Mouse (Mus musculus): ENCODE data around the gene Ccdc60. TPM values are rescaled to one million over a fixed set of nuclear protein-coding genes. Genes with fewer than 3 reads are reported as not detected.

Ccdc60 gene
- polyA plus RNA-seq, 1 experiment from 2014 or later = 1.3 TPM

DNA sequence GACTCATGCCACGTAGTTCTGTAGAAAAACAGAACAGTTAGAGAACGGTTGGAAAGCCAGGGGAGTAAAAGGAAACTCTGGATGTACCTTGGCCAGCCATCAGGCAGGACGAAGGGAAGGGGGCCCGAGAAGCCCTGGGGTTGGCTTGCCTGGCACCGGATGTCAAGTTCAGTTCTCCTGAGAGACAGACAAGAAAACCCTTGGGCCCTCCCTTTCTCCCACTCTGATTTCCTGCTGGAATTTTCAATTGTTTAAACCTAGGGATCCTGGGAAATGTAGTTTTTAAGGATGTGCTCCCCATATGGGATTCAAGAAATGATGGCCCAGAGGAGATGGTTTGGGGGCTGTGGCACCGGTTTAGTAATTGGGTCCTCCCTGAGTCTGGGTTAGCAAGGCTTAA, 60.4 kb downstream of the Ccdc60 start:
- WGBS = 75% methylated on average over 6 of the region's 6 CpGs
- no peak overlapping the region for H3K4me3 ChIP-seq (replicated peaks)
- H3K9ac ChIP-seq (replicated peaks) = no peak overlapping the region
- H3K9me3 ChIP-seq (replicated peaks) = no peaks in the 10 kb centered on the region
- peaks cover 11% of the 10 kb centered on the region; the same call in 1 of the 2 replicates for H3K4me1 ChIP-seq
- H3K4me2 ChIP-seq = no peak overlapping the region
- no peak overlapping the region for H3K27ac ChIP-seq (replicated peaks)
- ATAC-seq (ENCODE audit: low FRiP score) = no peak
- H3K36me3 ChIP-seq = no peaks in the 10 kb centered on the region
- peaks cover under 1% of the 10 kb centered on the region; the same call in 1 of the 2 replicates for H3K27me3 ChIP-seq (replicated peaks)

DNA sequence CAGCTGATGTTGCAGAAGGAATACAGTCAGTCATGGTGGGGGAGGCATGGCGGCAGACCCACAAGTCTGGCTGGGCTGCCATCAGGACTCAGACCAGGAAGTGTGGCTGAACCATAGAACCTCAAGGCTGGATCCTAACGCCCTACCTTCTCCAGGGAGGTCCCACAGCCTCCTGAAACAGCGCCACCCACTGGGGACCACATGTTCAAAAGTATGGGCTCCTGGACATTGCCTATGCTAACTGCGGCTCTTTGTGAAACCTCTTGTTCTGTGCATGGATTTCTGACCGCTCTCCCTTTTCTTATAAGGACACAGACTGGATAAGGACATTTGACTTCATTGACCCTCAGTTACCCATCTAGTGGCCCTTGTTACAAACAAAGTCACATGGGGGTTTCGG, 64.8 kb downstream of the Ccdc60 start:
- Histone ChIP-seq H3K27ac (replicated peaks) (no peak overlapping the region), H3K27me3 (replicated peaks) (no peaks in the 10 kb centered on the region), H3K36me3 (no peaks in the 10 kb centered on the region), H3K9me3 (replicated peaks) (no peaks in the 10 kb centered on the region), H3K9ac (replicated peaks) (no peak overlapping the region), H3K4me1 (no peaks in the 10 kb centered on the region), H3K4me3 (replicated peaks) (no peak overlapping the region), H3K4me2 (no peak overlapping the region)
- ATAC-seq (ENCODE audit: low FRiP score) = no peak
- 81% methylated on average over 6 of the region's 6 CpGs for WGBS

DNA sequence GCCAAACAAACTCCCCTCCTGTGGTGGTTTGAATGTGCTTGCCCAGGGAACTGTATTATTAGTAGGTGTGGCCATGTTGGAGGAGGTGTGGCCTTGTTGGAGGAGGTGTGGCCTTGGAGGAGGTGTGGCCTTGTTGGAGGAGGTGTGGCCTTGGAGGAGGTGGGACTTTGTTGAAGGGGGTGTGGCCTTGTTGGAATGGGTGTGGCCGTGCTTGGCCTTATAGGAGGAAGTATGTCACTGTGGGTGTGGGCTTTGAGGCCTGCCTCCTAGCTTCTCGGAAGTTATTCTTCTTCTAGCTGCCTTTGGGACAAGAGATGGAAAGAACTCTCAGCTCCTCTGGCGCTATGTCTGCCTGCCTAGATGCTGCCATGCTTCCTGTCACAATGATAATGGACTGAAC, 66.9 kb downstream of the Ccdc60 start:
- Histone ChIP-seq H3K36me3 (no peaks in the 10 kb centered on the region), H3K9me3 (replicated peaks) (no peaks in the 10 kb centered on the region), H3K27ac (replicated peaks) (no peak overlapping the region), H3K27me3 (replicated peaks) (no peaks in the 10 kb centered on the region), H3K4me3 (replicated peaks) (no peak overlapping the region), H3K4me2 (no peak overlapping the region), H3K4me1 (no peaks in the 10 kb centered on the region), H3K9ac (replicated peaks) (no peak overlapping the region)
- 85% methylated on average over 3 of the region's 3 CpGs for WGBS
- no peak for ATAC-seq (ENCODE audit: low FRiP score)

DNA sequence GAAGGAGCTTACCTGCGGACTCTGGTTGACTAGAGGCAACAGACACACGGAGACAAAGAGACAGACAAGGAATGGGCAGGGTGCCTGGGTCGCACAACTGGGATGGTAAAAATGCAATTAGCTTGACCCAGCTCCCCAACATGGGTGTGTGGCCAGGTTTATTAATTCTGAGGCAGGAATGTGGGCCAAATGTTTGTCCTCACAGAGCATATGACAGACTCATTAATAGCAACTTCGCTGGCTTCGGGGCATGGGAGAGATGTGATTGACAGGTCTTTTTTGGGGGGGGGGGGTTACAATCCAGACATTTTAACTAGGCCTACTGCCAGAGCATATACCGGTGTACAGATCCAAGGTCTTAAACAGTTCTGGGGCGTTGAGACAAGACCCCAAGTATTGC, 69.5 kb downstream of the Ccdc60 start:
- Histone ChIP-seq H3K9me3 (replicated peaks) (no peaks in the 10 kb centered on the region), H3K27ac (replicated peaks) (no peak overlapping the region), H3K36me3 (no peaks in the 10 kb centered on the region), H3K4me1 (no peaks in the 10 kb centered on the region), H3K4me2 (no peak overlapping the region), H3K27me3 (replicated peaks) (no peaks in the 10 kb centered on the region), H3K4me3 (replicated peaks) (no peak overlapping the region), H3K9ac (replicated peaks) (no peak overlapping the region)
- whole genome bisulfite sequencing = 84% methylated on average over 7 of the region's 7 CpGs
- no peak for ATAC-seq (ENCODE audit: low FRiP score)

DNA sequence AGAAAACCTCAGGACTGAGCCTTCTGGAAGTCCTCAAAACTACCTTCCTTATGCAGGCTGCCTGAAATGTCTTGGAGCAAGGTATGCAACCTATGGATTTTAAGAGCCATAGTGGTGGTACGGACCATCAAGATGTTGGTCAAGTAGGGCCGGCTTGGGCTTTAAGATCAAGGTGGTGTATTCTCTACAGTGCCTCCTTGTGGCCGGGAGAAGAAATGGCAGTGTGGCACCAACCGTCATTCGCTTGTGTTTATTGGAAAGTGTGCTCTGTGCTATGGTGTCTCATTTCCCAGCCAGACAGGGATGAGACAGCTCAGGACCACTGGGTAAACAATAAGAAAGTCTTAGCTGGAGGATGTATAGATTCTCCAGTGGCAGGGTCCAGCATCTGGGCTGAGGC, 76.1 kb downstream of the Ccdc60 start:
- WGBS = 65% methylated on average over 5 of the region's 5 CpGs
- no peak for ATAC-seq (ENCODE audit: low FRiP score)
- no peak overlapping the region for H3K27ac ChIP-seq (replicated peaks)

DNA sequence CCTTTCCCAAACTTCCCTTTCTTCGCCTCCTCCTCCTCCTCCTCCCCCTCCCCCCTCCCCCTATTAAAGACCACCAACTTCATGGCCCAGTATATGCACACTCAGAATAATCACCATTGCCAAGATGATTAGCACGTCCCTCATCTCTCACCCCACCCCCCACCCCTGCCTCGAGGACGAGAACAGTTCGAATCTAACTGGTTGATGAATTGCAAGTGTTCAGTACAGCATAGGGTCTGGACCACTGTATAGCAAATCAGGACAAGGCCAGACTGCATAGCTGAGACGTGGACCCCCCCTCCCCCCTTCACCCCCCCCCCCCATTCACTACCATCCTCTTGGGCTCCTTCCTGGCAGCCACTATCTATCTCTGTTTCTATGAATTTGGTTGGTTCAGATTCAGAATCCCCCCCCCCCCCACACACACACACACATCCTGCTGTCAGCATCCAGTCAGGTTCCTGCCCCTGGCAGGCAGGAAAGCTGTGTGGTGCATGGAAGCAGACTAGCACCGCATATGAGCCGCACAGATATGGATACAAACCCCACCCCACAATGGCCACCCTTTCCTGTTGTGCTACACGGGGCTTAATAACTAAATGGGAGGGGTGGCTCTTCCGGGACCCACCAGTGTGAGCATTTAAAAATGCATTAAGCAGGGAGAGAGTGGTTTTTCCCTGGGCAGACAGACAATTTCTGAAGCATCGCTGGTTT, 79.2 kb downstream of the Ccdc60 start:
- no peaks in the 10 kb centered on the region for H3K36me3 ChIP-seq
- peak; percentile 52; the same call in 1 of the 2 replicates for ATAC-seq (ENCODE audit: low FRiP score)
- H3K9ac ChIP-seq (replicated peaks) = no peak overlapping the region
- H3K27ac ChIP-seq (replicated peaks) = peak overlapping the region; percentile 69
- H3K27me3 ChIP-seq (replicated peaks) = no peaks in the 10 kb centered on the region
- H3K4me2 ChIP-seq = no peak overlapping the region
- no peak overlapping the region for H3K4me3 ChIP-seq (replicated peaks)
- WGBS = 24% methylated on average over 10 of the region's 11 CpGs
- H3K9me3 ChIP-seq (replicated peaks) = no peaks in the 10 kb centered on the region
- H3K4me1 ChIP-seq = peaks cover 27% of the 10 kb centered on the region

More for the DNA sequence above, 76.1 kb downstream of the Ccdc60 start:
- Histone ChIP-seq H3K4me2 (no peak overlapping the region), H3K9ac (replicated peaks) (no peak overlapping the region), H3K36me3 (no peaks in the 10 kb centered on the region), H3K4me3 (replicated peaks) (no peak overlapping the region), H3K4me1 (peaks cover 23% of the 10 kb centered on the region), H3K27me3 (replicated peaks) (no peaks in the 10 kb centered on the region), H3K9me3 (replicated peaks) (no peaks in the 10 kb centered on the region)

DNA sequence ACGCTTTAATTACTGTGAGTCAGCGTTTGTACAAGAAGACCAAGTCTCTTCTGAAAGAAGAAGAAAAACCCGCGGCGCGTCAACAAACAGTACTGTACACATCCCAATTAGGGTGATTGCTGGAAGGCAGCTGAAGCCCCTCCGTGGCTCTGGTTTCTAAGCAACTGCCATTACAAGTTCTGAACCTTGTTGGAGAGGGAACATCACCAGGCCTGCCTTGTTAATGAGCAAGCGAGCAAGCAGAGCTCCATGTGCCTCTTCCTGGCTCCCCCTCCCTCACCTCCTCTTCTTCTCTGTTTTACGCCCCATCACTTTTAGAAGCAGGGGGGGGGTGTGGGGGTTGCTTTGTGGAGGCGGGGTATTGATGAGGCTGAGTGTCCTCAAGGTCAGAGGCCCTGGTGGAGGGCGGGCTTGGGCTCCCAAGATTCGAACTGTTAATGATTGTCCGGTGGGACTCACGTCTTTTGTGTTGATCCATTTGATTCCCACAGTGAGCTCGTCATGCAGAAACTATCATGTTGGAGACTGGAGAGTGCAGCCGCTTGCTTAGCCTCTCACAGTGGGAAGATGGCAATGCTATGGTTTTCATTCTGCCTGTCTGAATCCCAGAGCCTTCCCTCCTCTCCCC, 79.9 kb downstream of the Ccdc60 start:
- Histone ChIP-seq H3K4me2 (peak overlapping the region; percentile 28; the same call in 1 of the 2 replicates), H3K27ac (replicated peaks) (peak overlapping the region; percentile 69), H3K4me3 (replicated peaks) (no peak overlapping the region), H3K9ac (replicated peaks) (no peak overlapping the region), H3K9me3 (replicated peaks) (no peaks in the 10 kb centered on the region), H3K36me3 (no peaks in the 10 kb centered on the region), H3K4me1 (peaks cover 27% of the 10 kb centered on the region), H3K27me3 (replicated peaks) (no peaks in the 10 kb centered on the region)
- 15% methylated on average over 16 of the region's 16 CpGs for WGBS
- ATAC-seq (ENCODE audit: low FRiP score) = peak; percentile 78

DNA sequence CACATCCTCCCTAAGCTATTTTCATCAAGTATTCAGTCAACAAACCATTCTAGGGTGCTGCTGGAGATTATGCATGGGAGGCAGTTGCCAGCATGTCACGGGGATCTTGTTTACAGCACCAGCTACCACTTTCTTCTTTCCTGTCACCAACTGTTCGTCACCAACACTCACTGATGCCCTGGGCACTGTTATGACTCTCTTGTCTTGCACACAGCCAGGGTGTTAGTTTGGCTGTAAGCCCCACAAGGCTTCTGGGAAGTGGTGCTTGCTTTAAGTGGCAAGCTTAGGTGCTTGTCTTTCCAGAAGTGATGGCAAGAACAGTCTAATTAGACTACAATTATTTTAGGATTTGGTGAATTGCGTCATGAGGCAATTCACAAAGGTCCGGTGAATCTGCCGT, 86.1 kb downstream of the Ccdc60 start:
- Histone ChIP-seq H3K27ac (replicated peaks) (no peak overlapping the region), H3K36me3 (no peaks in the 10 kb centered on the region), H3K27me3 (replicated peaks) (no peaks in the 10 kb centered on the region), H3K4me3 (replicated peaks) (no peak overlapping the region), H3K4me2 (no peak overlapping the region), H3K9ac (replicated peaks) (no peak overlapping the region), H3K4me1 (peaks cover 4% of the 10 kb centered on the region; the same call in 1 of the 2 replicates), H3K9me3 (replicated peaks) (no peaks in the 10 kb centered on the region)
- 60% methylated on average over 5 of the region's 5 CpGs for WGBS
- no peak for ATAC-seq (ENCODE audit: low FRiP score)

DNA sequence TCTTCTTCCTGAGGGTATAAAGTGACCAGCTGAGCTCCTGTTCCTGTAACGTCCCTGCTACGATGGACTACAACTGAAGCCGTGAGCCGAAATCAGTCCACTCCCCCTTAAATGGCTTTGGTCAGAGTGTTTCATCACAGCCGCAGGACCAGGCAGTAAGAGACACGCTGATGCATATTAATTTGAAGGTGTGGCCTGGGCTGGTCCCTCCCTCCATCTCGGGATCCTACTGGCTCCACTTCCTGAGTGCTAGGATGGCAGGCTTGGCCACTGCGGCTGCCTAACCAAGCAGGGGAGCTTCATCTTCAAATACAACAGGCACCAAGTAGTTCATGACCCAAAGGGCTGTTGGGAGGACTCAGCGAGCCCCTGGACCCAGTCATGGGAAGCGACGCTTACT, 94.3 kb downstream of the Ccdc60 start:
- no peak for ATAC-seq (ENCODE audit: low FRiP score)
- H3K9me3 ChIP-seq (replicated peaks) = no peaks in the 10 kb centered on the region
- no peaks in the 10 kb centered on the region for H3K27me3 ChIP-seq (replicated peaks)
- H3K27ac ChIP-seq (replicated peaks) = no peak overlapping the region
- H3K4me1 ChIP-seq = peaks cover 13% of the 10 kb centered on the region
- WGBS = 44% methylated on average over 11 of the region's 11 CpGs
- no peak overlapping the region for H3K9ac ChIP-seq (replicated peaks)
- H3K4me3 ChIP-seq (replicated peaks) = no peak overlapping the region
- H3K36me3 ChIP-seq = no peaks in the 10 kb centered on the region
- no peak overlapping the region for H3K4me2 ChIP-seq

DNA sequence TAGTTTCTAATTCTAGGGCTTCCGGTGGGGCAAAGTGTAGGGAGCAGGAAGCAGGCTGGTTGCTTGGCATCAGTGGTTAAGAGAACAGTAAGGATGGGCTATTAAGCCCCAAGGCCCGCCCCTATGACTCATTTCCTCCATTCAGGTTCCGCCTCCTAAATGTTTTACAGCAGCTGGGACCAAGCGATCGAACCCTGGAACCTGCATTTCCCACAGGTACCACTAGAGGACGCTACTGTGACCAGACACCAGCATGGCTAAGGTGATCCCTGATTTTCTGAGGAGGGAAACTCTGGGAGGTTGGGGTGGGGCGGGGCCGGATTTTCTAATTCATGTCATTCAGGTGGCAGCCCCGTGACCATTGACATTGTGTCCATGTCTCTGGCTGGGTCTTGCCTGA, 96.1 kb downstream of the Ccdc60 start:
- no peak overlapping the region for H3K9ac ChIP-seq (replicated peaks)
- no peaks in the 10 kb centered on the region for H3K36me3 ChIP-seq
- ATAC-seq (ENCODE audit: low FRiP score) = no peak
- peaks cover 13% of the 10 kb centered on the region for H3K4me1 ChIP-seq
- whole genome bisulfite sequencing = 69% methylated on average over 9 of the region's 9 CpGs
- no peaks in the 10 kb centered on the region for H3K9me3 ChIP-seq (replicated peaks)
- H3K27ac ChIP-seq (replicated peaks) = no peak overlapping the region
- no peak overlapping the region for H3K4me2 ChIP-seq
- no peak overlapping the region for H3K4me3 ChIP-seq (replicated peaks)
- no peaks in the 10 kb centered on the region for H3K27me3 ChIP-seq (replicated peaks)

DNA sequence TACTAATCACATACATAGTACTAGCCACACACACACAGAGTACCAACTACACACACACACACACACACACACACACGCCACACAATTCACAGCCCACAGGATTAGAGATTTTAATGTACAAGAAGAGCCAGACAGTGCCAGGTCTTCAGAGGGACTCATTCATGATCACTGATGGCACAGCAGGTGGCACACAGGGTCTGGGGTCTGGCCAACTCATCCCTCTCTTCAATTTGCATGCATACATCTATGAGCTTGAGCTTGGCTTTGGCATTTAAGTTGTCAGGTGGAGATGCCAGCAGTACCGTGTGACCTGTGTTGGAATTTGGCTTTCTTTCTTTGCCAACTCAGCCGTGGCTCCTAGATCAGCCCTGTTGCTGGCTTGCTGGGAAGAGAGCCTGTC, 97.2 kb downstream of the Ccdc60 start:
- Histone ChIP-seq H3K27me3 (replicated peaks) (no peaks in the 10 kb centered on the region), H3K9ac (replicated peaks) (no peak overlapping the region), H3K36me3 (no peaks in the 10 kb centered on the region), H3K4me1 (peaks cover 13% of the 10 kb centered on the region), H3K4me2 (no peak overlapping the region), H3K27ac (replicated peaks) (no peak overlapping the region), H3K4me3 (replicated peaks) (no peak overlapping the region), H3K9me3 (replicated peaks) (no peaks in the 10 kb centered on the region)
- 76% methylated on average over 3 of the region's 3 CpGs for WGBS
- no peak for ATAC-seq (ENCODE audit: low FRiP score)

DNA sequence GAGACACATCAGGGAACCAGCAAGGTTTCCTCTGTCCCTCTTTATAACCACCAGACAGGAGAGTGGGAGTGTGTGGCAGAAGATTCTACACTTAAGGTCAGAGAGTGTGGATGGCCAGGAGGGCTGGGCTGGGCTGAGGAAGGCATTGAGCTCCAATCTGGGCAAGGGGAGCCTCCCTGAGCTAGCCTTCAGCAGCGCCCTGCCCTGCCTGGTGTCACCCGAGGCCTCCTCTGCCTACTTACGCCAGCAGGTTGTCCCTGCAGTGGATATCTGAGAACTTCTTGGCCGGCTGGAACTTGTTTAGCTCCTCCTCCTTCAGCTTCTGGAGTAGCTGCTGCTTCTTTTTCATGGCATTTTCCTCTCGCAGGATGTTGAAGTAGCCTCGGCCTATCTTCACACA, 99.0 kb downstream of the Ccdc60 start:
- Histone ChIP-seq H3K4me2 (no peak overlapping the region), H3K4me1 (peaks cover 13% of the 10 kb centered on the region), H3K27ac (replicated peaks) (no peak overlapping the region), H3K9me3 (replicated peaks) (no peaks in the 10 kb centered on the region; the same call in 1 of the 2 replicates), H3K36me3 (no peaks in the 10 kb centered on the region), H3K9ac (replicated peaks) (no peak overlapping the region), H3K4me3 (replicated peaks) (no peak overlapping the region), H3K27me3 (replicated peaks) (no peaks in the 10 kb centered on the region)
- WGBS = 55% methylated on average over 6 of the region's 6 CpGs
- ATAC-seq (ENCODE audit: low FRiP score) = no peak
